Mouse (Mus musculus): ENCODE measurements around the gene 6030498E09Rik.

GRCm38 (mm10) chrX:38730081-38730480 lies 42.4 kb upstream of the 6030498E09Rik start:
- TF ChIP-seq CTCF (IDR thresholded peaks at IDR 0.05; ENCODE audit: control insufficient read depth, insufficient read depth, insufficient replicate concordance, low read depth, low read length) (no peak), POLR2A (IDR thresholded peaks at IDR 0.05; ENCODE audit: control insufficient read depth, low read depth, low read length) (no peak)

All from testis, adult 2 months (tissue).